Mouse (Mus musculus): ENCODE results near the gene Camk1d.

GRCm38 (mm10) chr2:5478256-5478655 lies 236.1 kb downstream of the Camk1d start:
- no peak for TF ChIP-seq CTCF (IDR thresholded peaks at IDR 0.05; ENCODE audit: low read depth, low read length)
- no peak for TF ChIP-seq TAL1 (conservative IDR thresholded peaks at IDR 0.05; ENCODE audit: low read depth, low read length)
